Mouse (Mus musculus) thymus, postnatal 0 days (tissue): Measurements from ENCODE around the gene Lipm. TPM values are rescaled to one million over a fixed set of nuclear protein-coding genes. Genes with fewer than 3 reads are reported as not detected.

Source experiments
- DNase-seq: peaks from one replicate; pipeline ENCODE4 v3.0.0-alpha.2; 2015; ENCODE audit warnings: low spot score
- microRNA-seq: library from miRNA; unstranded; fragments of <30 nt; microRNA quantifications from one replicate; pipeline ENCODE4, GENCODE M21; 2016; ENCODE audit warnings: borderline number of aligned reads
- polyA plus RNA-seq: library from polyadenylated mRNA; unstranded; fragments of >200 nt; fragmentation: Nextera tagmentation; extraction: Ambion mirVana; gene quantifications from 2 replicates; pipeline ENCODE4 v1.2.1, GENCODE M21; 2015

Lipm gene
- polyA plus RNA-seq, 1 experiment from 2014 or later, result 0.81 TPM

DNA sequence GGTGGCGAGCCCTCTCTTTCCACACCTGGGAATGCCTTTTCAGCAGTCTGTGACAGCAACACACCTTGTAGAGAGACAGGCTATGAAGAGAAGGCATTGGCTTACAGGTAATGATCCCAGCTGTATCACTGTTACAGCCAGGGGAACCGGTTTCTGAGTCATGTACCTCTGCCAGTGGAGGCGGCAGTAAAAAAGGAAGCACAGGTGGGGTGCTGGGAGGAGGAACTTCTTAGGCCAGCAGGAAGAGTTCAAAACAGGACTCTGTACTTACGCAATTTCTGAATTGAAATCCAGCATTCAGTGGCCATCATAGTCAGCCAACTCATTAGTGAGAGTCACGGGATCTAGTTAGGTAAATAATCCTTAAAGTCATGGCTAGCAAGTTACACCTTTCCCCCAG lies 65.2 kb downstream of the Lipm start, which contains the start of gene Ankrd22:
TSS of gene Ankrd22 (minus strand) at position 163 of the 400 bp plus-strand sequence.
- no peak for DNase-seq

DNA sequence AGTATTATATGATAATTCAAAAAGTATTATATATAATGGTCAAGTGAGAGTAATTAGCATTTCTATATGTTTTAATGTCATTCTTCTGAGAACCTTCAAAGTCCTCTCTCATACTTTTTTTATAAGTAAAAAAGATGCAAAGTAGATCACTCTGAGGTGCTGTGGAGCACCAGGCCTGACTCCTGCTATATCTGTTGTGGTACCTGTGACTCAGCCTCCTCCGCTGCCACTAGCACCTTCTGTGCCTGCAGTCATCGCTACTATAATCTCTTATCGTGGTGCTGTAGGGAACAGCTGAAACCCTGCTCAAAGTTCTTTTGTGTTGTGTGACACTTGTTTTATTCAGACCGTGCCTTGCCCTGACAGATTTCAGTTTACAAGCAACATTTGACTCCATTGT lies 65.7 kb downstream of the Lipm start:
- no peak for DNase-seq

DNA sequence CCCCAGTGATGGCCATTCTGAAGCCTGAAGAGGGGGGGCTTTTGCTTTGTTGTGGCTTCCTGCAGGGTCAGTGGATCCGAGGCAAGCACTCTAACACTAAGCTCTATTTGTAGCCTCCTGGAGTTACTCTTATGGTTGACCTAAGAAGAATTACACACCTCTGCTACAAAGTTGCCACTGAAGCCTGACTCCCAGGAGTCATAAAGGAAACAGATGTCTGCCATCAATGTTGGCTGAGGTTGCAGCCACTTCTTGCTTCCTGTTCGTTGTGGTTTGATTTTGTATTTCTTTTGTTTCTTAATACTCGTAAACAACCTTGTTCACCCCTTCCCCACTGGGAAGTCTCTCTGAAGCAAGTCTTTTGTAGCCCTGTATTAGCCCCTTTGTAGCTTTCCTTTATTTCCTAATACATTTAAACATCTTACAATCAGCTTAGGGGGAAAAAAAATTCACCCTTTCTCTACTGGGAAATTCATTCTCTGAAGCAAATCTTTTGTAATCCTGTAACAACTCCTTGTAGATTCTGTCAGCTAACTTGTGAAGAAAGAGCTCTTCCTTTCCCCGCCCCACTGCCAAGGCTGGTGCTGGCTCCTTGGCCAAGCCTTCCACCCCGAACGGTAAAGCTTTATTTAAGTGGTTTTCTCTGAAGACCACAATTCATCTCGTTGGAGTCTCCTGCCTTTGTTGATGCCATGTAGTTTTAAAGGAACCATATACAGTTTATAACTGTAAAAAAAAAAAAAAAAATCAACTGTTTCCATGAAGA lies 67.3 kb downstream of the Lipm start:
- peak; percentile 63 for DNase-seq

DNA sequence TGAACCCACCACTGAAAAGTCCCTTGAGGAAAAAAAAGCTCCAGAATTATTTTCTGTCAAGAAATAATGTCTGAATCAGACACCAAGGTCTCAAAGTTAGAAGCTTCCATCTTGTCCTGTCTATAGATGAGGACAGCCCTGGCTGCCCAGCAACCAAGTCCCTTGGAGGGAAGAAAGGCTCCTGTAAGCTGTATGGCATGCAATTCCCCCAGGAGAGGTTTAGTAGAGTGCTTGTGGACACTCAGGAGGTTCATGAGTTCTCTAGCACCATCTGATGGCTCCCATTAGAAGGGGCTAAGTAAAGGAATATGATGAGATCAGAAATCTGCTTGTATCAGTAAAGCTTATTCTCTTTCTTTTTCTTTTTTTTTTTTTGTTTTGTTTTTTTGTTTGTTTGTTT lies 68.4 kb downstream of the Lipm start:
- no peak for DNase-seq

DNA sequence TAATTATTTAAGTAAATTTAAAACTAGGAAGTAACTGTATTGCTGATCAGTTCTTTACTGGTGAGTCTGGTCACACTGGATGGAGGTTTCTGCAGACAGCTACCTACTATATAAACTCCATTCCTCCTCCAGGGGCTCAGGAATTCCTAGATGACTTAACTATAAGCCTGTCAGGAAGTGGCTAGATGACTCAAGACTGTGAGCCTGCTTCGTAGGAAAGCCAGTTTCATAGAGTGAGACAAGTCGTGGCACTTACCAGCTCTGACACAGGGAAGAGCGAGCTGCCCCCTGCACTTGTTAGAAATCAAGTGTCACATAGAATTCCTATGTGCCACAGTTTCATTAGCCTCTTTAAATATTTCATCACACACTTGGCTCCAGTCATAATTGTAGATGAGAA lies 70.4 kb downstream of the Lipm start:
- DNase-seq, result no peak

Small RNA genes within 50 kb of the gene (microRNA-seq; reads per million reads assigned to microRNA genes)
- gene Gm23334, result not detected

Other genes starting within 250 kb of the Lipm start
- 0.09 and 0.14 TPM in 2 replicates for gene Lipf, start 139.7 kb upstream of the Lipm start, polyA plus RNA-seq
- 0.05 and 0.14 TPM in 2 replicates for gene Lipk, start 92.6 kb upstream of the Lipm start, polyA plus RNA-seq
- not detected in 2 replicates for gene Lipn, start 33.6 kb upstream of the Lipm start, polyA plus RNA-seq
- gene Ankrd22, start 65.1 kb downstream of the Lipm start, polyA plus RNA-seq, result 4.0 and 4.7 TPM in 2 replicates
- gene Stambpl1, start 91.3 kb downstream of the Lipm start, polyA plus RNA-seq, result 48.2 and 54.7 TPM in 2 replicates
- gene Acta2, start 154.7 kb downstream of the Lipm start, polyA plus RNA-seq, result 19.2 and 36.5 TPM in 2 replicates
- gene Fas, start 189.7 kb downstream of the Lipm start, polyA plus RNA-seq, result 91.5 and 112 TPM in 2 replicates